Mouse (Mus musculus) erythroblast, embryonic 14.5 days (primary cell): ENCODE results near the gene Pik3c2a. TPM values are rescaled to one million over a fixed set of nuclear protein-coding genes. Genes with fewer than 3 reads are reported as not detected.

Source experiments
- H3K27me3 ChIP-seq: 2 replicates; pipeline ENCODE4 v1.6.1; 2012; ENCODE audit warnings: inconsistent platforms; ENCODE audit not compliant: control insufficient read depth
- H3K36me3 ChIP-seq: 2 replicates; pipeline ENCODE4 v1.6.1; 2012; ENCODE audit warnings: mild to moderate bottlenecking, inconsistent platforms; ENCODE audit not compliant: control insufficient read depth
- H3K4me1 ChIP-seq: 2 replicates; pipeline ENCODE4 v1.6.1; 2012; ENCODE audit warnings: inconsistent platforms; ENCODE audit not compliant: control insufficient read depth
- H3K4me3 ChIP-seq: replicated peaks from 2 replicates; pipeline ENCODE3; 2012; ENCODE audit warnings: moderate library complexity, mild to moderate bottlenecking, inconsistent platforms
- H3K9me3 ChIP-seq: 2 replicates; pipeline ENCODE4 v1.6.1; 2012; ENCODE audit warnings: low read length, inconsistent platforms, mixed read lengths; ENCODE audit not compliant: control insufficient read depth
- GATA1 ChIP-seq: IDR thresholded peaks from 2 replicates; pipeline ENCODE4 v1.6.1; 2012; ENCODE audit warnings: low read length, inconsistent platforms, mixed read lengths
- TAL1 ChIP-seq: IDR thresholded peaks from 3 replicates; pipeline ENCODE4 v1.6.1; 2012; ENCODE audit warnings: low read length, inconsistent platforms, mixed read lengths
- polyA plus RNA-seq: library from polyadenylated mRNA; stranded (reverse); fragments of >175 nt; gene quantifications from 2 replicates; pipeline ENCODE4 v1.2.3, GENCODE M21; 2012

Pik3c2a gene
- not detected in 2 replicates for polyA plus RNA-seq

DNA sequence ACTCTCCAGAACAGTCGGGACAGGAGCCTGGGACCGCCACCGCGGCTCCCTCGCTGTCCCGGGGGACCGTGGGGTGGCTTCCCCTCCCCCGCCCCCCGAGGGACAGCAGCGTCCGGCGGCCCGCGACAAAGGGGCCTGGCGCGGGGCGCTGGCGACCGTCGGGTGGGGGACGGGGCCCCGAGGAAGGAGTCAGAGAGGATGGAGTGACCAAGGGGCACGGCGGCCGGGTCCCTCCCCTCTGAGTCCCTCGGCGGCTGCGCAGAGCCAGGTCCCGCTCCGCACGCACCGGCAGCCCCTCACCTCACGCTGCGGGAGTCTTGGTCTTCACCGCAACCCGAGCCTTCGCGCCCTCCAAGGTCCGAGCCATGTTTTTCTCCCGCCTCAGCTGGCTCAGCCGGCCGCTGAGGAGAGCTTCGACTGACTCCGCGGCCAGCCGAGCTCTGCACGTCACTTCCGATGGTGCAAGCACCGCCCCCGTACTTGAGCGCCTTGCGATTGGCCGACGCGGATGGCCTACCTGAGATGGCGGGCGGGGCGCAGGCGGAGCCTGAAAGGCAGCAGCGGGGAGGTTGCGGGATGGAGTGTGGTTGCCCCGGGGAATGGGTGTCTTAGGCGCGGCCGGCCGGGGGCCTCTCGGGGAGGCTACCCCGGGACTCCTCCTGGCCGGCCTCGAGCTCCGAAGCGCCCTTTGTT lies at the start of gene Pik3c2a:
Gene Pik3c2a, minus strand, starts transcription at position 446 of the 693 bp plus-strand sequence.
- TF ChIP-seq GATA1 (no peak), TAL1 (no peak)
- H3K36me3 ChIP-seq, result no peaks in the 10 kb centered on the region
- H3K4me3 ChIP-seq, result peak within 1 kb of the TSS; percentile 80
- H3K9me3 ChIP-seq, result peaks cover 4% of the 10 kb centered on the region; the same call in 1 of the 2 replicates
- H3K27me3 ChIP-seq, result peaks cover 52% of the 10 kb centered on the region
- H3K4me1 ChIP-seq, result peaks cover 22% of the 10 kb centered on the region

GRCm38 (mm10) chr7:116491113-116491512 lies 47.9 kb upstream of the Pik3c2a start:
- H3K4me1 ChIP-seq, result no peaks in the 10 kb centered on the region

GRCm38 (mm10) chr7:116485062-116485601 lies 41.9 kb upstream of the Pik3c2a start:
- H3K4me3 ChIP-seq, result no peak overlapping the region
- no peaks in the 10 kb centered on the region for H3K4me1 ChIP-seq
- H3K9me3 ChIP-seq, result no peaks in the 10 kb centered on the region
- TF ChIP-seq TAL1, result no peak
- no peak for TF ChIP-seq GATA1
- no peaks in the 10 kb centered on the region for H3K36me3 ChIP-seq
- H3K27me3 ChIP-seq, result no peaks in the 10 kb centered on the region

More at GRCm38 (mm10) chr7:116491113-116491512, 47.9 kb upstream of the Pik3c2a start:
- no peaks in the 10 kb centered on the region for H3K27me3 ChIP-seq
- TF ChIP-seq TAL1, result no peak
- peaks cover 2% of the 10 kb centered on the region for H3K9me3 ChIP-seq
- H3K36me3 ChIP-seq, result no peaks in the 10 kb centered on the region
- no peak overlapping the region for H3K4me3 ChIP-seq

DNA sequence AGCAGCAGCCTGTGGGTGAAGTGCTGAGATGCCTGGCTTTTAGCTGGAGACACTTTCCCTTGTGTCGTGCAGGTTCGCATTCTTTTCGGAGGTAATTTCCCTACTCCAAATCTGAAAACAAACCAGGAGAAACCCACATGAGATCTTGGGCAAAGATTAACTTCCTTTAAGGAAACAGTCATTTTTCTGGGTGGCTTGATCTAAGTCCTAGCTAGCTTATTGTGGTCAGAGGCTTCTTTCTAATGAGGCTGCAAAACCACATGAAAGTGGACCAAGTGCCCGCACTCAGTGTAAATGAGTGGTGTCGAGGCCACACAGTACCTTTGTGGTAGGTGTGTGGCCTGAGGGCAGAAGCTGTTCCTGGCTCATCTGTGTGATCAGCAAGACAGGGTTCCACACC lies 41.0 kb upstream of the Pik3c2a start:
- Histone ChIP-seq H3K36me3 (no peaks in the 10 kb centered on the region), H3K9me3 (no peaks in the 10 kb centered on the region), H3K4me3 (no peak overlapping the region), H3K4me1 (no peaks in the 10 kb centered on the region), H3K27me3 (no peaks in the 10 kb centered on the region)
- no peak for TF ChIP-seq TAL1
- TF ChIP-seq GATA1, result no peak

DNA sequence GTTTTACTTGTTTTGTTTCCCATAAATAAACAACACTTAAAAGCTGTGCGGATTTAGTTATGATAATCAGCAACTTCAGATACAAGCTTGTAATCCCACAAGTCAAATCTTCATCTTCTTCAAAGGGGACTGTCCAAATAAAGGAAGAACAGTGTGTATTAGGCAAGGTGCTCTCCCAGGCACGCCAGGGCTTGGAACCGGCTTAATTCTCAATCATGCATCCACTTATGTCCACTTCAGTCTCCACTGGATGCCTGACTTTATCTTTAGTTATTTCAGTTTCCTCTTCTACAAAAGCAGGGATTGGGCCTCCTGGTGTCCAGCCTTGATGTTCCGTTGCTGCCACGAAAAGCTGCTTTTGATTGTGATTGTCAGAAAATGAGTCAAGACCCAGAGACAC lies 40.5 kb upstream of the Pik3c2a start:
- Histone ChIP-seq H3K27me3 (no peaks in the 10 kb centered on the region), H3K9me3 (no peaks in the 10 kb centered on the region), H3K36me3 (no peaks in the 10 kb centered on the region), H3K4me3 (no peak overlapping the region), H3K4me1 (no peaks in the 10 kb centered on the region)
- no peak for TF ChIP-seq GATA1
- no peak for TF ChIP-seq TAL1

- Histone ChIP-seq H3K27me3 (no peaks in the 10 kb centered on the region), H3K36me3 (no peaks in the 10 kb centered on the region), H3K4me3 (no peak overlapping the region), H3K9me3 (no peaks in the 10 kb centered on the region), H3K4me1 (no peaks in the 10 kb centered on the region)
- TF ChIP-seq GATA1, result no peak
- TF ChIP-seq TAL1, result no peak
Observed at GRCm38 (mm10) chr7:116483106-116483505, 39.9 kb upstream of the Pik3c2a start.

GRCm38 (mm10) chr7:116476264-116476663 lies 33.0 kb upstream of the Pik3c2a start:
- Histone ChIP-seq H3K4me1 (no peaks in the 10 kb centered on the region), H3K4me3 (no peak overlapping the region), H3K27me3 (no peaks in the 10 kb centered on the region), H3K9me3 (no peaks in the 10 kb centered on the region), H3K36me3 (no peaks in the 10 kb centered on the region)
- TF ChIP-seq GATA1, result no peak
- no peak for TF ChIP-seq TAL1

DNA sequence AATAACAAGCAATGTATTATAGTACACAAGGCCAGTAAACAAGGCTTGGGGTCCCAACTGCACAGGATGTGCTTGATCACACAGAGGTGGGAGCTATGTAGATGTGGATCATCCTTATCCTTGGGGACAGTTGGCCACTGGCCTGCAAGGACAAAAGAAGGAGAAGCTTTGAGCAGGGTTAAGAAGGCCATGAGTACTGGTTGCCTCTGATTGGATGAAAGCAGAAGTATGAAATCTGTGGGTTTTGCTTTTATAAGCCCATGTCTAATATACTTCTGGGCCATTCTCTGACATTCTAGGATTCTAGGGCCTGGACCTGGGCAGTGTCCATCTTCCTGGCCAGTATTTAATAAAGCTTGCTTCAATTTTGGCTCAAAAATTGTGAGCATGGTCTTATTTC lies 32.6 kb upstream of the Pik3c2a start:
- no peak for TF ChIP-seq TAL1
- TF ChIP-seq GATA1, result no peak
- Histone ChIP-seq H3K9me3 (no peaks in the 10 kb centered on the region), H3K36me3 (no peaks in the 10 kb centered on the region), H3K4me3 (no peak overlapping the region), H3K27me3 (no peaks in the 10 kb centered on the region), H3K4me1 (no peaks in the 10 kb centered on the region)

DNA sequence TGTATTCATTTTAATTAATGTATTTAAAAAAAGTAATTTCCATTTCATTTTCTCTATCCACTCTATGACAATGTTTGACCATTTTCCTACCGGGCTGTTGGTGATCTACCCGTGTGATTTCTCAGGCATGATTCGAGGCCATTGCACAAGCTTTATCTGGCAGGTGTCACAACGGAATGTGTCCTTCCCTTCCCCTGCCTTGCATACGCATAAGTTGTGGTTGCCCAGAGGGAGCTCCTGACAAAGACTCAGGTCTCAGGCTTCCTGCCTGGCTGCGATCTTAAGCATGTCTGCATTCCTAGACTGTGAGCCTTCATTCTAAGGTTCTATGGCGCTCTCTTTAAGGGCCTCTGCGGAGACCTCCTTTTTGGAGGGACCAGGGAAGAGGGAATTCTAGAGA lies 18.9 kb upstream of the Pik3c2a start:
- no peaks in the 10 kb centered on the region for H3K9me3 ChIP-seq
- TF ChIP-seq GATA1 (no peak), TAL1 (no peak)
- H3K27me3 ChIP-seq, result no peaks in the 10 kb centered on the region
- H3K4me3 ChIP-seq, result no peak overlapping the region
- H3K4me1 ChIP-seq, result no peaks in the 10 kb centered on the region
- no peaks in the 10 kb centered on the region for H3K36me3 ChIP-seq
